Mouse (Mus musculus): ENCODE results near the gene Gtf3c5.

DNA sequence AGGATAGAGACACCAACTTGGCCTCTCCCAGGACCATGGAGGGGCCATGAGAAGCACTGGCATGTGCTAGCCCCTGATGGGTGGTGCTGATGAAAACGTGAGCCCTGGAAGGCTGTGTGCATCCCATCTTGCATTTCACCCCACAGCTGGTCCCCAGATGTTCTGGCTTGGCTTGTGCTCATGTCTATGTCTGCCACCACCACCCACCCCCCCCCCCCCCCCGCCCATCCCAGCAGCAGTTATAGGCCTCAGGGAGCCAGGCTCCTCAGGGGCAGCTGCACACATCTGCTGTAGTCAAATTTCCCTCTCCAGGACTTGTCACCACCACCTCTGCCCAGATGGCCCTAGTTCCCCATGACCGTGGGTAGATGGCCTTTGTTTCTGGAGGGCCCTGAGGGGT lies 13.6 kb downstream of the Gtf3c5 start:
- TF ChIP-seq CTCF (IDR thresholded peaks at IDR 0.05; ENCODE audit: low read depth) = no peak
- TF ChIP-seq EP300 (IDR thresholded peaks at IDR 0.05; ENCODE audit: low read depth) = no peak

Data from heart, postnatal 0 days (tissue).